Mouse (Mus musculus) forebrain, embryonic 16.5 days (tissue): Measurements from ENCODE around the gene Inip. TPM values are rescaled to one million over a fixed set of nuclear protein-coding genes. Genes with fewer than 3 reads are reported as not detected.

Source experiments
- ATAC-seq: fragments of 200-750 bp; cut with Nextera tagmentation; 2 replicates; pipeline ENCODE4 v1.8.0; 2017; ENCODE audit warnings: mild to moderate bottlenecking, moderate library complexity
- H3K27ac ChIP-seq: fragments of 300-500 bp; sonication (generic); 2 replicates; pipeline ENCODE4 v1.5.1; 2014; ENCODE audit warnings: low read length, control low read depth
- H3K27me3 ChIP-seq: fragments of 300-500 bp; sonication (generic); replicated peaks from 2 replicates; pipeline ENCODE4 v1.6.1; 2014; ENCODE audit warnings: low read length; ENCODE audit not compliant: control insufficient read depth, insufficient read depth
- H3K36me3 ChIP-seq: fragments of 300-500 bp; sonication (generic); 2 replicates; pipeline ENCODE4 v1.6.1; 2014; ENCODE audit not compliant: control insufficient read depth, insufficient read depth
- H3K4me1 ChIP-seq: fragments of 300-500 bp; sonication (generic); replicated peaks from 2 replicates; pipeline ENCODE4 v1.6.1; 2014; ENCODE audit warnings: low read length; ENCODE audit not compliant: control insufficient read depth, insufficient read depth
- H3K4me2 ChIP-seq: fragments of 300-500 bp; sonication (generic); 2 replicates; pipeline ENCODE4 v1.6.1; 2014; ENCODE audit warnings: mild to moderate bottlenecking, low read length, control low read depth
- H3K4me3 ChIP-seq: fragments of 300-500 bp; sonication (generic); replicated peaks from 2 replicates; pipeline ENCODE4 v1.5.1; 2014; ENCODE audit warnings: mild to moderate bottlenecking, low read length, control low read depth
- H3K9ac ChIP-seq: fragments of 300-500 bp; sonication (generic); replicated peaks from 2 replicates; pipeline ENCODE4 v1.6.1; 2014; ENCODE audit warnings: low read depth, low read length, control low read depth
- H3K9me3 ChIP-seq: fragments of 300-500 bp; sonication (generic); 2 replicates; pipeline ENCODE4 v1.6.1; 2016; ENCODE audit warnings: low read length; ENCODE audit not compliant: control insufficient read depth
- WGBS: fragments of 180-500 bp; shearing (Covaris S2); extraction: QIAGEN DNeasy Blood & Tissue Kit; methylation state at CpG from one replicate; pipeline ENCODE4 v1.1.7; 2014; 5-methylcytosine and 5-hydroxymethylcytosine counted together
- polyA plus RNA-seq: library from polyadenylated mRNA; unstranded; fragments of >200 nt; fragmentation: Nextera tagmentation; extraction: Ambion mirVana; gene quantifications from 2 replicates; pipeline ENCODE4 v1.2.1, GENCODE M21; 2015

Gene Inip
- polyA plus RNA-seq: 73.6 and 81.3 TPM in 2 replicates

DNA sequence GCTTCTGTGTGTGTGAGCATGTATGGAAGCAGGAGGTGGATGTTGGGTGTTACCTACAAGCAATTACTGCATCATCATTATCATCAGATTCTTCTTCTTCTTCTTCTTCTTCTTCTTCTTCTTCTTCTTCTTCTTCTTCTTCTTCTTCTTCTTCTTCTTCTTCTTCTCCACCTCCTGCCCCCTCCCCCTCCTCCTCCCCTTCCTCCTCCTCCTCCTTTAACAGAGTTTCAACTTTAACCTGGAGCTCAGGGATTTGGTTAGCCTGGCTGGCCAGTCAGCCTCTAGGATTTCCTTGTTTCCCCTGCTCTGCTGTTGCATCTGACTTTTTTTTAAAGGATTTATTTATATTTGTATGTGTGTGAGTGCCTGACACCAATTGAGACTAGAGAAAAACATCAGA lies at the start of gene Inip:
Gene Inip, minus strand, starts transcription at position 101 of the 400 bp plus-strand sequence.
- ATAC-seq: no peak
- Histone ChIP-seq H3K9me3 (no peaks in the 10 kb centered on the region), H3K36me3 (no peaks in the 10 kb centered on the region), H3K27me3 (no peaks in the 10 kb centered on the region), H3K4me1 (peaks cover under 1% of the 10 kb centered on the region), H3K4me3 (no peak within 1 kb of the TSS), H3K4me2 (no peak within 1 kb of the TSS), H3K27ac (no peak within 1 kb of the TSS), H3K9ac (no peak within 1 kb of the TSS)

DNA sequence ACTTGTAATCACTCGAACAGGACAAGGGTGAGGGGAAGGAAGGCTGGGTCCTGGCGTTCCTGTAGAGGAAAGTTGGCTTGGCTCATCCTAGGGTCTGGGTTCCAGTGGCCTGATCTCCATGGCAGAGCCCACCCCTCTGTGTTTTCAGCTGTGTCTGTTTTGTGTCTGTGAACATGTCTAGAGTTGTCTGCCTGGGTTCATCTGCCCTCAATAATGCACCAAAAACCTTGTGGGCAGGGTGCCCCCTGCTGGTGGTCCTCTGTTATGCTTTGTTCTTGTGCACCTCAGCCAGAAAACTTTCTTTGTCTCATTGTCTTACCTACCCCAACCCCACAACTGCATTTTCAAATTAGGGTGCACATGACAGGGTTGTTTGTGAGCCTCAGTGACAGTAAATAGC lies 48.8 kb upstream of the Inip start:
- H3K9ac ChIP-seq: no peak overlapping the region
- H3K4me3 ChIP-seq: no peak overlapping the region
- peaks cover 2% of the 10 kb centered on the region; the same call in 1 of the 2 replicates for H3K9me3 ChIP-seq
- no peak overlapping the region for H3K4me2 ChIP-seq
- H3K4me1 ChIP-seq: peaks cover 4% of the 10 kb centered on the region; the same call in 1 of the 2 replicates
- no peak overlapping the region for H3K27ac ChIP-seq
- H3K27me3 ChIP-seq: no peaks in the 10 kb centered on the region
- 84% methylated on average over 2 of the region's 2 CpGs for WGBS
- no peak for ATAC-seq
- no peaks in the 10 kb centered on the region for H3K36me3 ChIP-seq

DNA sequence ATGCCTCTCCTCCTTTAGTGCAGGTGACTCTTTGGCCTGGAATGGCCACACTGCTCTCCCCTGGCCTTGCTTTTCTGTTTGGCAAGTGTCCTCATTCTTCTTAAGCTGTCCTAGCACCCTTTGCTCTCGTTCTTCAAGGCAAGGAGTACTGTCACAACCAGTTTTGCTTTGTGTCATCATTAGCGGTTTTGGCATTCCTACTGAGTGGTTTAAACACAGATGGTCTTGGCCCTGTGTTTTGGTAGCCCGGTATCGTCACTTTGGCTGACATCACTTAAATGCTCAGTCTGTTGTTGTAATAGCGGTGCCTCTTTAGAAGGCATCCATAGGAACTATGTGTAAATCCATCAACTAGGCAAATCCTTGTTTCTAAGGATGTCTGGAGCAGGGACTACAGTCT lies 46.1 kb upstream of the Inip start:
- peaks cover 4% of the 10 kb centered on the region; the same call in 1 of the 2 replicates for H3K4me1 ChIP-seq
- H3K4me3 ChIP-seq: no peak overlapping the region
- peaks cover 2% of the 10 kb centered on the region; the same call in 1 of the 2 replicates for H3K9me3 ChIP-seq
- H3K27ac ChIP-seq: no peak overlapping the region
- H3K27me3 ChIP-seq: no peaks in the 10 kb centered on the region
- 68% methylated on average over 5 of the region's 5 CpGs for WGBS
- H3K9ac ChIP-seq: no peak overlapping the region
- H3K4me2 ChIP-seq: no peak overlapping the region
- H3K36me3 ChIP-seq: no peaks in the 10 kb centered on the region
- ATAC-seq: no peak

DNA sequence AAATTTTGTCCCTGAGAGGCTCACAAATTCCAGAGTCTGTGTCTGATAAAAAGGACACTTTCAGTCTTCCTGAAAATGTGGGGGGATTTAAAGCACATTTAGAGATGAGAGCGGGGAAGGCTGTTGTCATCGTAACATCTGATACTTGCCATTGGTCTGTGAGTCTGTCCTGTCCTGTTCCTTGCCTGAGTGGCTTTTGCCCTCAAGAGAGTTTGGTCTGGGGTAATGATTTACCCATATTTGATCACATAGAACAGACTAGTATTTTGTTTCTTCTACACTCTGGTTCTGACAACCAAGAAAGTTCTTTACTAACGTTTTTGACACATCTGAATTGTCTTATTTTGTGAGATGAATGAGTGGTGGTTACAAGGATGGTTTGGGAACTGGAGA lies 43.9 kb upstream of the Inip start:
- Histone ChIP-seq H3K4me1 (peaks cover 4% of the 10 kb centered on the region; the same call in 1 of the 2 replicates), H3K27me3 (no peaks in the 10 kb centered on the region), H3K27ac (no peak overlapping the region), H3K9me3 (no peaks in the 10 kb centered on the region), H3K4me2 (no peak overlapping the region), H3K4me3 (no peak overlapping the region), H3K36me3 (no peaks in the 10 kb centered on the region), H3K9ac (no peak overlapping the region)
- ATAC-seq: no peak
- WGBS: 91% methylated on average over 3 of the region's 3 CpGs

DNA sequence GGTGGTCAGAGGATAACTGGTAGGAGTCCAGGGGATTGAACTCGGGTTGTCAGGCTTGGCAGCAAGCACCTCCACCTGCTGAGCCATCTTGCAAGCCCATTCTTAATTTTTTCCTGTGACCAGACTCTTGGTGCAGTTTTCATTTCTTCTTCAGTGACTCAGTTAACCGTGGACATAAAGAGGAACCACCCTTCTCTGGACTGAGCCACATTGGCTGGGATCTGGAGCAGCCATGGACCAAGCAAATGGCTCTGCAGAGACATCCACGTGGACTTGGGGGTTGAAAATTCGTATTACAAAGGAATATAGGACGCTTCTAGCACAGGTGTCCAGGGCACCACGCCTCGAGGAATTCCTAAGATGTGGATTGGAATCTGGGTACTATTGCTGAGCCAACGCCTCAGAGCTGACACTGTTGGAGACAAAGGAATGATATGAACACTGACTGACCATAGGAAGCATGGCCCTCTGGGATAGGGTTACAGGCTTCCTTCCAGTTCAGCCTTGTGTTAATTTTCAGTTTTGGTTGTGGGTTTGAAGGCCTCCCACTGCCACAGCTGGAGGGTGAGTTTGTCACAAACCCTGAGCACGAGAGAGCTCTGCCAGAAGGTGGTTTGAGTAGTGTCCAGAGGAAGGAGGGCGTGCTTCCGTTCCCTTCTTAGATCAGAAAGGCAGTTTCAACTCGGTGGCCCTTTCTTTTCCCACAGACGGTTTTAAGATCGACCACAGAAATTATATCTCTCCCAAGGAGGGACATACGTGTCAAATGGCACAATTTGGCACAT lies 43.3 kb upstream of the Inip start:
- no peak overlapping the region for H3K27ac ChIP-seq
- no peaks in the 10 kb centered on the region for H3K27me3 ChIP-seq
- no peak overlapping the region for H3K4me3 ChIP-seq
- no peaks in the 10 kb centered on the region for H3K36me3 ChIP-seq
- H3K9ac ChIP-seq: no peak overlapping the region
- no peak overlapping the region for H3K4me2 ChIP-seq
- no peak for ATAC-seq
- no peaks in the 10 kb centered on the region for H3K9me3 ChIP-seq
- 91% methylated on average over 15 of the region's 15 CpGs for WGBS
- peaks cover 4% of the 10 kb centered on the region; the same call in 1 of the 2 replicates for H3K4me1 ChIP-seq

DNA sequence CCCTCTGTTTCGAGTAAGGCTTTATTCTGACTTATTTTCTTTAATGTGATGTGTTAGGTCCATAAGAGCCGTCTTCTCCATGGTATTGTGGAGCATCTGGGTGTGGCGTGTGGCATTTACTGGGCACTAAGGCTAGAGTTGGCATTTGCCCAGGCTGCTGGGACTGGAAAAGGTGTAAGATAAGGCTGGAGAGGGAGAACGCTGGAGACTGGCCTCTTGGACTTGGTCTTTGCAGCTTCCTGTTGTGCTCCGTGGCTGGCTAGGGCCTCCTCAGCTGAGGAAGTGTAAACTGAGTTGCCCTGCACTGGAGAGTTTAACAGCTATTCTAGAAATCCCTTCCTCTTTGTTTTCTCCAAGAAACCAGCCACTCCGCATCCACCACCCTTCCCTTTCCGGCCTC lies 36.3 kb upstream of the Inip start:
- Histone ChIP-seq H3K4me3 (no peak overlapping the region), H3K36me3 (no peaks in the 10 kb centered on the region), H3K27me3 (no peaks in the 10 kb centered on the region), H3K9me3 (no peaks in the 10 kb centered on the region), H3K9ac (no peak overlapping the region), H3K27ac (no peak overlapping the region), H3K4me2 (no peak overlapping the region), H3K4me1 (no peaks in the 10 kb centered on the region)
- no peak for ATAC-seq
- WGBS: 90% methylated on average over 7 of the region's 7 CpGs

DNA sequence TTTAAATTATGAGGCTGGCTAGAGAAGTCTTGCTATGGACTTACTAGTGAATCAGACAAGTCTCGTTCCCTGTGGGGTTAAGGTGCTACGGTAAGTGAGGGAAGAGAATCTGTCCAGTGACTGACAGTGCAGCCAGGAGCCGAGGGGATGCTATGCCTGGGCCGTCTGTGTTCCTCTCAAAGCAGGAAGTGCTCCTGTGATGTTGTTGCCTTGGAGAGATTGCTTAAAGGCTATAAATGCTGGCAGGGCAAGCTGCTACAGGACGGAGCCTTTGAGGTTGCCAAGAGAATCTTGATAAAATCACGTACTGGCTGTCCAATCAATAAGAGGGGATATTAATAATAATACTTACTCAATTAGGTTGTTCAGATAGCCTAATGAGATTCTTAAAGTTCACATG lies 31.4 kb upstream of the Inip start:
- H3K4me2 ChIP-seq: no peak overlapping the region
- H3K27ac ChIP-seq: no peak overlapping the region
- WGBS: 78% methylated on average over 6 of the region's 6 CpGs
- no peaks in the 10 kb centered on the region for H3K9me3 ChIP-seq
- H3K4me1 ChIP-seq: no peaks in the 10 kb centered on the region
- H3K4me3 ChIP-seq: no peak overlapping the region
- no peaks in the 10 kb centered on the region for H3K36me3 ChIP-seq
- no peak overlapping the region for H3K9ac ChIP-seq
- no peaks in the 10 kb centered on the region for H3K27me3 ChIP-seq
- no peak for ATAC-seq

DNA sequence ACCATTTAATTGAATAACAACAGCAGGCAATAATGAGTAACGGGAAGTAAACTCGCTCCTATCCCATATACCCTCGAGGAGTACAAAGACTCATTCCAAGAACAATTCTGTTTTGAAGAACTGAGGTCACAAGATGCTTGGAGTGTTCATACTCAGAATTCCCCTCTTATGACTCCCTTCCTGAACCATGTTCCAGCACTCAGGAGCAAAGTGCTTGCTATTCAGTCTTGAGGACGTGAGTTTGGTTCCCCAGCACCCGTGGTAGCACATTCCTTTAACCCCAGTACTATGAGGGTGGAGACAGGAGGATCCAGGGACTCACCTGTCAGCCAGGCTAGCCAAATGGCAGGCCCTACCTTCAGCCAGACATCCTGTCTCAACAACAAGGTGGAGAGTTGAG lies 29.6 kb upstream of the Inip start:
- Histone ChIP-seq H3K4me1 (no peaks in the 10 kb centered on the region), H3K36me3 (no peaks in the 10 kb centered on the region), H3K9me3 (no peaks in the 10 kb centered on the region), H3K9ac (no peak overlapping the region), H3K4me2 (no peak overlapping the region), H3K27me3 (no peaks in the 10 kb centered on the region), H3K4me3 (no peak overlapping the region), H3K27ac (no peak overlapping the region)
- 88% methylated on average over 5 of the region's 5 CpGs for WGBS
- no peak for ATAC-seq

DNA sequence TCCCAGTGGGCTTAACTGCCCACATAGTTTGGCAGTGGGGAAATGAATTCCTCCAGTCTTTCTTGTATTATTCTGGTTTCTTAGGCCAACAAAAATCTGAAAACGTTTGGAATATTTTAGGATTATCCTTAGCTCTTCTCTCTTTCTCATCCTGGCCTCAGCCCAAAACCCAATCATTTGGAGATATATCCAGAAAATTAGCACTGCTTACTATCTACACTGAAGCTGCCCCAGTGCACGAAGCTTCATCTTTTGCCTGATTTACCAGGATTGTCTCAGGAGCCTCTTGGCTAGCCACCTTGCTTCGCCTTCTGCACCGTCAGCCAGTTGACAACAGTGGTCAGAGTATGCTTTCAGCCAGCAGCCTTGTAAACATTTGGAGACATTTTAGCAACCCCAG lies 27.7 kb upstream of the Inip start:
- ATAC-seq: no peak
- H3K4me3 ChIP-seq: no peak overlapping the region
- H3K9ac ChIP-seq: no peak overlapping the region
- 85% methylated on average over 4 of the region's 4 CpGs for WGBS
- no peaks in the 10 kb centered on the region for H3K27me3 ChIP-seq
- no peaks in the 10 kb centered on the region for H3K4me1 ChIP-seq
- no peak overlapping the region for H3K4me2 ChIP-seq
- no peak overlapping the region for H3K27ac ChIP-seq
- H3K36me3 ChIP-seq: no peaks in the 10 kb centered on the region
- H3K9me3 ChIP-seq: no peaks in the 10 kb centered on the region
